Mouse (Mus musculus): ENCODE measurements around the gene Cacna2d4.

Cacna2d4 gene

DNA sequence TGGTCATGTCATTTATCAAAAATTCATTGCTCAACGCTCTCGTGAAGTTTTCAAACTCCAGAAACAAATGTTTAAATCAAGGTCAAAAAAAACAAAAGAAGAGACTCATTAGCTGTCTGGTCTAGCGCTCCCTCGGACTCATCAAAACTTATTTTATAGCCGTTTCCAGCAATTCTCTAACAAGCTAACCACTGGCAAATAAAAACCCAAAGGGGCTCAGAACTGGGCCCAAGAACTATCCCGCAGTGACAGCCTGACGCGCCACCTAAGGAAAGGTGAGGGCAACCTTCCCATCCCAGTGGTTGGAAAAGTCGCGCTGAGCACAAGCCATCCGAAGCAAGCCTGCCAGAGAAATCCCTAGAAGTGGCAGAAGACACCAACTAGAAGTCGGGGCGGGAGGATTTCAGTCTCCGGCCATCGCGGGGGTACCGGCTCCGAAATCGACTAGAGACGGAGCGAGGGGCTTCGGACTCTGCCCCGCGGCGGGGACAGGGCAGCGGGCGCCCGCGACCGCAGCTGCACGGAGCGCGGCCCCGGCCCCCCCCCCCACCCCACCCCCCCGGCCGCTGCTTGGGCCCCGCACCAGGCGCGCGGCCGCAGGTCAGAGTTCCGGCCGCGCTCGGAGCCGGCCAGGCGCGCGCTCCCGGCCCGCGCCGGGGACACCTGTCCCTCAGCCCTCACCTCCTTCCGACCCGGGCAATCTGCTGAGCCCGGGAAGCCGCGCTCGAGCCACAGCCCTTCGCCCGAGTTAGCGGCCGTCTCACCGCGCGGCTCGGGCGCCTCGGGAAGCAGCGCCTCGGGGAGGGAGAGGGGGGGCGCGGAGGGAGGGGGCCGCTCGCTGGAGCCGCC is 151.7 kb downstream of the Cacna2d4 start:
- DNase-seq (ENCODE audit: low read depth) = peak; percentile 46

DNA sequence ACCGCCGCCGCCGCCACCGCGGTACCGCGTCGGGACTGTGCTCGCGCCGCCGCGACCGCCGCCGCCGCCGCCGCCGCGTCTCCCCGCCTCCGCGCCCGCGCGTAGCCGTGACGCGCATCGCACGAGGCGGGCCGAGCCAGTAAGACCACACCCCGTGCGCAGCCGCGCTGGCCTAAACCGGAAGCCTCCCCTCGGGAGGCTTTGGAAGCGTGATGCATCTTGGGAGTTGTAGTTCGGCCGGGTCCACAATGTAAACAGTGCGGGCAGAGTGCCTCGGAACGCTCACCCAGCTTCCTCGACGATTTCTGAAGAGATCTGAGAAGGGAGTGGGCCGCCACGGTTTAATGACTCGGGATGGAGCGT is 152.3 kb downstream of the Cacna2d4 start:
- DNase-seq (ENCODE audit: low read depth) = peak; percentile 97

DNA sequence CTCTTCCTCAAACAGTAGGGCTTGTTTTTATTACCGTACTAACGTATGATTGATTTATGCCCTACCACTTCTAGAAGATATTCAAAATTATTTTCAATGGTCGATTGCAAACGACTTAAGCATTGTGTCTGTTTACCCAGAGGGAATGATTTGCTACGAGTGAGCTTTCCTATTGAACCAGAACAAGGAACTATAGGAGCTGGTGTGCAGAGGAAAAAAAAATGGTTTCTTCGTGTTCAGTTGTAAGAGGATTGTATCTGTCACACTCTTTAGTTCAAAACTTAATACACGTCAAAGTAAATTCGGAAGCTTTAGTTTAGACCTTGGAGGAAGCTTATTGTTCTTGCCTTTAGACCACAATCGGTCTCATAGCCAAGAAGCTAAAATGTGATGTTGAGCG is 152.8 kb downstream of the Cacna2d4 start:
- no peak for DNase-seq (ENCODE audit: low read depth)

DNA sequence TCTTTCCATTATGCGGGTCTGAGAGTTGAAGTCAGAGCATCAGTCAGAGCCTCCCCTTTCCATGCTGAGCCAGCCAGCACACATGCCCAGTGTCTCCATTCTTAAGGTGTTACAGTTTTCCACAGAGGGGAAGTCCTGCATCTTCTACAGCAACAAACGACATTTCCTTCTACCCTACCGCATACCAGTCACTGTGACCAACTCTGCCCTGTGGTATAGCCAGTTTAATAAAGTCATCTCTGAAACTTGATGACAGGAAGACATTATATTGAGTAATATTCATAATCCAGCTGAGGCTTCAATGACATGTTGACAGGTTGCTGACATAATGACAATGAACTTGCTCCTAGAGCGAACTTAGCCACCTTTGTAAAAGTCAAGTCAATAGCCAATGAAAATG is 154.4 kb downstream of the Cacna2d4 start:
- DNase-seq (ENCODE audit: low read depth) = no peak

DNA sequence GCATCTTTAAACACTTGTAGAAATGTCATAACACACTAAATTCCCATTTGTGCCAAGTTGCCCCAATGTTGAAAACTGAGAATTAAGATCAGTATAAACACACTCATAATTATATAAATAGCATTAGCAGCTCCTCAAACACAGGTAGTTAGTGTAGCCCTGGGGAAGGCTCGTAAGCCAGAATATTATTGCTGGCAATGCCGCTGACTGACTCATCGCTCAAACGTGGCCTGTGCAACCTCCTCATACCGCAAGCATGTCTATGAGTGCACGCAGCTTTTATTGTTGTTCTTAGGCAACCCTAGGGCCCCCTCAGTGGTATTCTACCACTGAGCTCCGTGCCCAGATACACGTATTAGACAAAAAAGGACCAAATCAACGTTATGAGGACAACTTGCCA is 156.5 kb downstream of the Cacna2d4 start:
- no peak for DNase-seq (ENCODE audit: low read depth)

DNA sequence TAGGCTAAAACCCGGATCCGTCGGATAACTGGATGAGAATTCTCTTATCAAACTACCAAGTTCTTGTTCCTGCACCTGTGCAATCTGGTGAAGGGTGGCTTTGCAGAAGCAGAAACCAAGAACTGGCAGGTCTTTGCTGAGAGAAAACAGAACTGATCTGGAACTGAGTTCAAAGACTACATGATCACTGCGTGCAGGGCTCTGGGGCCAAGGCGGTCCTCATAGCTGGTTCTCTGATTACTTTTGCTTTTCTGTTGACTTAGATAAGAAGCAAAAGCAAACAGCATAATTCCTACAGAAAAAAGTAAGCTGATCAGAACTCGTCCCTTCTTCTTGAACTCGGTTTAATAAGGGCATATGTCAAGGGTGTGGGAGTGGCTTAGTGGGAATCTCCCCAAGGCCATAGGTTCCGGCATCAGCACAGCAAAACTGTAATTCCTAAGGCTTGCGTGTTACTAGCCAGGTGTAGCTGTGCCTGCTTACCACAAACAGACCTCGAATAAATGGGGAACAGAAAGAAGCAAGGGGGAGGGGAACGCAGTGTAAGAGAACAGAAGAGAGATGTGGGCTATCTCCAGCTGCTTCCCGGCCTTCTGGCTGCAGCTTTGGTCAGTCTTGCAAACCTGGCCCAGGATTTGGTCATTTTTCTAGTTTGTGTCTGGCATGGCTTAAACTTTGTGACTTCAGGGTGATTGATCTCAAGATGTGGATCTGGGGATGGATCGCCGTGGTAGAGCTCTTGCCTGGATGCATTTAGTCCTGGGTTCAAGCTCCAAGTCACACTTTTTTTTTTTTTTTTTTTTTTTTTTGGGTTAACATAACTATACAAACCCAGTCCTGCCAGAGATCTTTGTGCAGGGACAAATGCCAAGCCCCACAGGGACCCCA is 159.3 kb downstream of the Cacna2d4 start:
- DNase-seq (ENCODE audit: low read depth) = peak; percentile 55

DNA sequence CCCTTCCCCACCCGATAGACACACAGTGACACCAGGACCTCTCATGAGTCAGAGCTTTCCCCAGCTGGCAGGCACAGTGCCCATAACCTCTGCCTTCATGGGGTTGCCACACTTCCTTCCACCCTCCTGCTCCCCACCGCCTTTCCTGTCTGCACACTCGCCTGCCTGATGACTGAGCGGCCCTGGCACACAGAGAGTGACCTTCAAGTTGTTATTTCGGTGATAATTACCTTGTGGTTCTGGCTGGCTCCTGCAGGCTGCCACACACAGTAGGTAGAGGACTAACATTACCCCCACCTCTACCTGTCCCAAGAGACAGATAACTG is 159.9 kb downstream of the Cacna2d4 start:
- peak; percentile 59 for DNase-seq (ENCODE audit: low read depth)

DNA sequence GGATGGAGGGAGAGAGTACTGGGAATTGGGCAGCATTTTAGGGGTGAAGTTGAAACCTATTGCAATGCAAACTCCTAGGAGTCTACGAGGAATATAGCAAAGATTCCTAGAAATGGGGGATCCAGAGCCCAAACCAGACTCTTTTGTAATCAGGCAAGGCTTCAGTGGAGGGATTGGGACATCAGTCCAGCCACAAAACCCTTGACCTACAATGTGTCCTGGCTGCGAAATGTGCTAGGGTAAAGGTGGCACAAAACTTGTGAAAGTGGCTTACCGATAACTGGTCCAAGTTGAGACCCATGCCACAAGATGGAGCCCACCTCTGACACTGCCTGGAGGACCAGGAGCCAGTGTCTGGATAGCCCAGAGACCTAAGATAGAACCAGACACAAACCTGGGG is 163.0 kb downstream of the Cacna2d4 start:
- no peak for DNase-seq (ENCODE audit: low read depth)

DNA sequence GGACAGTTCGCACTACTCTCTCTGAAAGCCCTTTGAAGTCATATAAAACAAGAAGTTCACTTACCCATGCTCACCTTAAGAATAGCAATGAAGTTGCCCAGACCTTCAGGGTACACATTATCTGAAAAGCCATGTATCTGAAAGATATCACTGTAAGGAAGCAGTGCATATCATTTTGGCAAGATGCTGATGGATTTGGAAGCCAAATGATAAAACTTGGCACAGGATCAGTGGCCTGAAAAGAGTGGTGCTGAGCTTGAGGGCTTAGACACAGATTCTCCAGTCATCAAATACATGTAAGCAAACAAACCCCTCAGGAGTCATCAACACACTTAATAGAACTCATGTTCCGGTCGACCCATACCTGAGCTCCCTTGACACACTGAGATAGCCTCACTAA is 164.3 kb downstream of the Cacna2d4 start:
- DNase-seq (ENCODE audit: low read depth) = no peak

DNA sequence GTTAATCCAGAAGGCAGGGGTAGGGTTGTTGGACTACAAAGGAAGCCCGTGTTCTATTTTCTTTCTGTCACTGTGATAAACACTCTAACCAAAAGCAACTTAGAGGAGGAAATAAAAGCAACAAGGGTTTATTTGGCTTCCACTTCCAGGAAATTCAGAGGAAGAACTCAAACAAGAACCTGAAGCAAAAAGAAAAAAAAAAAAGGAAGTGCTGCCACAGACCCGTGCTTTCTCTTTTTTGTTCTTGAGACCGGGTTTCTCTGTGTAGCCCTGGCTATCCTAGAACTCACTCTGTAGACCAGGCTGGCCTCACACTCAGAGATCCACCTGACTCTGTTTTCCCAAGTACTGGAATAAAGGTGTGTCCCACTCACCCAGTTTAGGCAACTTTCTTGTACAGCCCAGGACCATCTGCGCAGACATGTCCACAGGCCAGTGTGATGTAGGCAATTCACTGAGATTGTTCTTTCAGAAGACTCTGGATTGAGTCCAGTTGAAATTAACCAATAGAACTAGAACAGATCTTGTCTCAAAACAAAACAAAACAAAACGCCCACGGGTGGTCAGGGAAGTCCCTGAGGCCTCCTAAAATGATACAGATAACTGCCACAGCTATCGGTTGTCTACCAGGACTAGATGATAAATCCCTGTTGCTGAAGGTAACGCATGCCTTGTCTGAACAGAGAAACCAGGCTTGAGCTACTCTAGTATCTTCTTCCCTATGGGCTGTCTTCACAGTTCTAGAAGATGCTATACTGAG is 165.4 kb downstream of the Cacna2d4 start:
- DNase-seq (ENCODE audit: low read depth) = no peak

Measured in naive thymus-derived CD4-positive, alpha-beta T cell, adult 2 months (primary cell).